Mouse (Mus musculus): ENCODE results near the gene Asb6. TPM values are rescaled to one million over a fixed set of nuclear protein-coding genes. Genes with fewer than 3 reads are reported as not detected.

Asb6 gene
- polyA plus RNA-seq (2015; fragmentation: Nextera tagmentation; extraction: Ambion mirVana): 39.0 and 42.7 TPM in 2 replicates

DNA sequence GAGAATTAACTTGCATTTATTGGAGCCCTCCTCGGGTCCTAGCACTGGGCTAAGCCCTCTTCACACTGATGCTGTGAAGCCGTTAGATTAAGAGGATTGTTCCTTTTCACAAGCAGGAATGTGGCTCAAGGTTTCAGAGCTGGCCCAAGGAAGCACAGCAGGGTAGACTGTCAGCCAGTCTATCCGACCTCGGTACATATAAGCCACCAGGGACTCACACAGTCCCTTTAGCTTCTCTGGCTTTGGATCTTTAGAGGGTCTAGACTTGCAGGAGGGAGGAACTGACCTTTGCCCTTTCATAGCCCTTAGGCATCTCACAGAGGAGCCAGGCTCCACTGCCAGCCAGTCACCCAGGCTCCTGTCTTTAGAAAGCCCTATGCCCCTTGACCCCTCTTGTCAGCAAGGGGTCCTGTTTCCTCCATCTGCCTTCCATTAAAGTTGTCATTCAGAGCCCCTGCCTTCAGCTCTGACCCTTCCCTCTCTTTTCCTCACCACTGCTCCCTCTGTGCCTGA, at the start of gene Asb6:
TSS of gene Asb6 (minus strand) at position 51 of the 513 bp plus-strand sequence.
- Histone ChIP-seq H3K4me3 (ENCODE audit: low read length) (no peak within 1 kb of the TSS), H3K27ac (ENCODE audit: low read length) (no peak within 1 kb of the TSS), H3K9me3 (ENCODE audit: low read length) (no peaks in the 10 kb centered on the region), H3K4me1 (ENCODE audit: insufficient read depth, low read length) (peaks cover 22% of the 10 kb centered on the region), H3K27me3 (ENCODE audit: insufficient read depth, low read length) (no peaks in the 10 kb centered on the region), H3K36me3 (ENCODE audit: insufficient read depth, low read length) (peaks cover 5% of the 10 kb centered on the region), H3K9ac (replicated peaks; ENCODE audit: low read length) (no peak within 1 kb of the TSS), H3K4me2 (replicated peaks; ENCODE audit: low read depth, low read length) (no peak within 1 kb of the TSS)
- no peak for ATAC-seq (ENCODE audit: low FRiP score, low TSS enrichment)
- 18% methylated on average over 4 of the region's 4 CpGs for WGBS

- H3K4me3 ChIP-seq (ENCODE audit: low read length): no peak overlapping the region
- 91% methylated on average over 15 of the region's 15 CpGs for WGBS
- no peak for ATAC-seq (ENCODE audit: low FRiP score, low TSS enrichment)
- peaks cover 21% of the 10 kb centered on the region for H3K4me1 ChIP-seq (ENCODE audit: insufficient read depth, low read length)
- H3K27ac ChIP-seq (ENCODE audit: low read length): no peak overlapping the region
- H3K4me2 ChIP-seq (replicated peaks; ENCODE audit: low read depth, low read length): no peak overlapping the region
- no peaks in the 10 kb centered on the region for H3K36me3 ChIP-seq (ENCODE audit: insufficient read depth, low read length)
- H3K9me3 ChIP-seq (ENCODE audit: low read length): no peaks in the 10 kb centered on the region; the same call in 1 of the 2 replicates
- no peaks in the 10 kb centered on the region for H3K27me3 ChIP-seq (ENCODE audit: insufficient read depth, low read length)
- H3K9ac ChIP-seq (replicated peaks; ENCODE audit: low read length): no peak overlapping the region
Measured at GRCm38 (mm10) chr2:30879481-30879880, 49.3 kb upstream of the Asb6 start.

GRCm38 (mm10) chr2:30875621-30876432, 45.7 kb upstream of the Asb6 start:
- Histone ChIP-seq H3K4me2 (replicated peaks; ENCODE audit: low read depth, low read length) (no peak overlapping the region), H3K4me3 (ENCODE audit: low read length) (no peak overlapping the region), H3K36me3 (ENCODE audit: insufficient read depth, low read length) (no peaks in the 10 kb centered on the region), H3K4me1 (ENCODE audit: insufficient read depth, low read length) (peaks cover 28% of the 10 kb centered on the region), H3K9ac (replicated peaks; ENCODE audit: low read length) (no peak overlapping the region; the same call in 1 of the 2 replicates), H3K9me3 (ENCODE audit: low read length) (no peaks in the 10 kb centered on the region; the same call in 1 of the 2 replicates), H3K27ac (ENCODE audit: low read length) (peak overlapping the region; percentile 52), H3K27me3 (ENCODE audit: insufficient read depth, low read length) (no peaks in the 10 kb centered on the region)
- 50% methylated on average over 11 of the region's 11 CpGs for WGBS
- no peak for ATAC-seq (ENCODE audit: low FRiP score, low TSS enrichment)

- no peak for ATAC-seq (ENCODE audit: low FRiP score, low TSS enrichment)
- Histone ChIP-seq H3K4me2 (replicated peaks; ENCODE audit: low read depth, low read length) (no peak overlapping the region), H3K9me3 (ENCODE audit: low read length) (no peaks in the 10 kb centered on the region; the same call in 1 of the 2 replicates), H3K9ac (replicated peaks; ENCODE audit: low read length) (peak overlapping the region; percentile 13), H3K4me1 (ENCODE audit: insufficient read depth, low read length) (peaks cover 28% of the 10 kb centered on the region), H3K27ac (ENCODE audit: low read length) (no peak overlapping the region), H3K27me3 (ENCODE audit: insufficient read depth, low read length) (no peaks in the 10 kb centered on the region), H3K4me3 (ENCODE audit: low read length) (no peak overlapping the region), H3K36me3 (ENCODE audit: insufficient read depth, low read length) (no peaks in the 10 kb centered on the region)
- WGBS: 63% methylated on average over 7 of the region's 7 CpGs
Measured at GRCm38 (mm10) chr2:30875096-30875495, 45.0 kb upstream of the Asb6 start.

DNA sequence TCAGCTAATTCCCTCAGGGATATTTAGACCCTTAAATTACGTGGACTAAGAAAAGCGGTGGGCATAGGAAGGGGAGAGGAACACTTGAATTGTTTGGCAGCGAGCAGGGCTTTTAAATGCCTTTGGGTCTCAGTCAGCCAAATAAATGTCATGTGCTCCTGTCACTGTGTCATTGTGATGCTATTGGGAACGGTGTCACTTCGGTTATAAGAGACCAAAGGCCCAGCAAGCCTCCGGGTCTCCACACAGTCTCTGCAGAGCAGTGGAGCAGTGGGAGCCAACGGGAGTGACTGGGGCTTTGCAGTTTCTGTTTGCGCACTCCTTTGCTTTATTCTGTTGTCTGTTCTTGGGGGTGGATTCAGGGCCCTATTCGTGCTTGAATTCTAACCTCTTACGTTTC, 44.3 kb upstream of the Asb6 start:
- Histone ChIP-seq H3K27me3 (ENCODE audit: insufficient read depth, low read length) (no peaks in the 10 kb centered on the region), H3K4me3 (ENCODE audit: low read length) (no peak overlapping the region), H3K27ac (ENCODE audit: low read length) (no peak overlapping the region), H3K4me2 (replicated peaks; ENCODE audit: low read depth, low read length) (no peak overlapping the region), H3K4me1 (ENCODE audit: insufficient read depth, low read length) (peaks cover 28% of the 10 kb centered on the region), H3K9me3 (ENCODE audit: low read length) (no peaks in the 10 kb centered on the region; the same call in 1 of the 2 replicates), H3K36me3 (ENCODE audit: insufficient read depth, low read length) (no peaks in the 10 kb centered on the region), H3K9ac (replicated peaks; ENCODE audit: low read length) (no peak overlapping the region; the same call in 1 of the 2 replicates)
- 50% methylated on average over 10 of the region's 10 CpGs for WGBS
- no peak for ATAC-seq (ENCODE audit: low FRiP score, low TSS enrichment)

DNA sequence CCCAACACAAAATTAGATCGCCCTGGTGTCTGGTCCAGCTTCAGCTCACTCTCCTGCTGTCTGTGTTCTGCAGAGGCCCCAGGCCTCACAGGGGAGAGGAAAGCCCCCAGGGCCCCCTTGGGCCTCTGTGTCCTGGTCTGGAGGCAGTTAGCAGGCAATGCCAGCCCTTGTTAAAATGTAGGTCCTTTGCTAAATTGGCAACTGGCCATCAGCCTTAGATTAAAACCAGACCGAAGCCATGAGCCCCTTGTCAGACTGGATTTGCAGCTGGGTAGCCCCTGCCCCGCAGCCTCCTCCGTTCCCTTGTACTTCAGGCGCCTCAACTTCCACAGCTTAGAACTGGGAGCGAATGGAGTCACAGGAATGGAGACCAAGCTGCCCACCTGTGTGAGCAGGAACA, 42.5 kb upstream of the Asb6 start:
- Histone ChIP-seq H3K4me1 (ENCODE audit: insufficient read depth, low read length) (peaks cover 28% of the 10 kb centered on the region), H3K9me3 (ENCODE audit: low read length) (no peaks in the 10 kb centered on the region), H3K36me3 (ENCODE audit: insufficient read depth, low read length) (no peaks in the 10 kb centered on the region), H3K27me3 (ENCODE audit: insufficient read depth, low read length) (no peaks in the 10 kb centered on the region), H3K27ac (ENCODE audit: low read length) (no peak overlapping the region), H3K9ac (replicated peaks; ENCODE audit: low read length) (no peak overlapping the region), H3K4me2 (replicated peaks; ENCODE audit: low read depth, low read length) (no peak overlapping the region), H3K4me3 (ENCODE audit: low read length) (no peak overlapping the region)
- no peak for ATAC-seq (ENCODE audit: low FRiP score, low TSS enrichment)
- WGBS: 78% methylated on average over 6 of the region's 6 CpGs

GRCm38 (mm10) chr2:30870863-30871262, 40.7 kb upstream of the Asb6 start:
- H3K9ac ChIP-seq (replicated peaks; ENCODE audit: low read length): no peak overlapping the region
- peaks cover 21% of the 10 kb centered on the region for H3K4me1 ChIP-seq (ENCODE audit: insufficient read depth, low read length)
- H3K27ac ChIP-seq (ENCODE audit: low read length): no peak overlapping the region
- no peaks in the 10 kb centered on the region for H3K36me3 ChIP-seq (ENCODE audit: insufficient read depth, low read length)
- H3K27me3 ChIP-seq (ENCODE audit: insufficient read depth, low read length): no peaks in the 10 kb centered on the region
- WGBS: 79% methylated on average over 8 of the region's 8 CpGs
- H3K4me3 ChIP-seq (ENCODE audit: low read length): no peak overlapping the region
- H3K9me3 ChIP-seq (ENCODE audit: low read length): no peaks in the 10 kb centered on the region
- ATAC-seq (ENCODE audit: low FRiP score, low TSS enrichment): no peak
- no peak overlapping the region for H3K4me2 ChIP-seq (replicated peaks; ENCODE audit: low read depth, low read length)

DNA sequence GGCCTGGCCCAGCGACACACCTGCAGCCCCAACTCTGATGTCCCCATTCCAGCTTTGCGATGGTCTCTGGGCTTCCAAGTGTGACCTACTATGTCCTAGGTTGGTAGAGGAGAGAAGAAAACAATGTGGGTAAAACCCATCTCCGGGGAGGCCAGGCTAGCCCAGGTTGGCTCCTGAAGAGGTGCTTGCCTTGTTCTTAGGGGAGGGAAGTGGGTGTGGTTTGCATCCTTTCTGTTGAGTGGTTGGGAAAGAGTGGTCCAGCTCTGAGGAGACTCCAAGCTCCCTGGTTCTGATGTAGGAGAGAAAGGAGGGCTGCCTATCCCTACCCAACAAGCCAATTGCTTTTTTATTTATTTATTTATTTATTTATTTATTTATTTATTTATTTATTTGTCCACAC, 35.3 kb upstream of the Asb6 start:
- Histone ChIP-seq H3K9ac (replicated peaks; ENCODE audit: low read length) (peak overlapping the region; percentile 58), H3K4me1 (ENCODE audit: insufficient read depth, low read length) (peaks cover 20% of the 10 kb centered on the region), H3K27me3 (ENCODE audit: insufficient read depth, low read length) (peaks cover 7% of the 10 kb centered on the region; the same call in 1 of the 2 replicates), H3K36me3 (ENCODE audit: insufficient read depth, low read length) (no peaks in the 10 kb centered on the region), H3K27ac (ENCODE audit: low read length) (no peak overlapping the region), H3K9me3 (ENCODE audit: low read length) (no peaks in the 10 kb centered on the region), H3K4me3 (ENCODE audit: low read length) (no peak overlapping the region), H3K4me2 (replicated peaks; ENCODE audit: low read depth, low read length) (peak overlapping the region; percentile 58)
- WGBS: 59% methylated on average over 3 of the region's 3 CpGs
- no peak for ATAC-seq (ENCODE audit: low FRiP score, low TSS enrichment)

DNA sequence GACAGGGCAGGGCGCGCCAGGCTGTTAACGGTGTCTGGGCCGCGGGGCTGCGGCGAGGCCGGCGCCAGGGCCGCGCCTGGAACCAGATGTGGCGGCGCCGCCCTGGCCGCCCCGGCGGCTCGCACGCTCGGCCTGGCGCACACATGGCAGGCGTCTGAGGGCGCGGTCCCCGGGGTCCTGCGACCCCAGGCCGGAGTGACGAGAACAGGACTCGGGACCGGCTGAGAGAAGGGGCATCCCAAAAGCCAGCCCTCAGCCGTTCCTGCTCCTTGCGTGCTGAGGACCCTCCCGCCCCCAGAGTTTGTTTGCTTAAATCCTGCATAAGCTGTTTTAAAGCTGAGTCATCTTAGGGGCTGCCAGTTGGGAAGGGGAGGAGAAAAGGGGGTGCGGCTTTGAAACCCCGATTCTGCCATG, 34.8 kb upstream of the Asb6 start:
- no peaks in the 10 kb centered on the region for H3K36me3 ChIP-seq (ENCODE audit: insufficient read depth, low read length)
- H3K27me3 ChIP-seq (ENCODE audit: insufficient read depth, low read length): peaks cover 7% of the 10 kb centered on the region; the same call in 1 of the 2 replicates
- peak overlapping the region; percentile 58 for H3K4me2 ChIP-seq (replicated peaks; ENCODE audit: low read depth, low read length)
- peak overlapping the region; percentile 38 for H3K4me3 ChIP-seq (ENCODE audit: low read length)
- H3K27ac ChIP-seq (ENCODE audit: low read length): 0 out of 2 replicates have a peak overlapping the region, but pooled peaks have one; percentile 6
- no peaks in the 10 kb centered on the region for H3K9me3 ChIP-seq (ENCODE audit: low read length)
- H3K9ac ChIP-seq (replicated peaks; ENCODE audit: low read length): peak overlapping the region; percentile 58
- ATAC-seq (ENCODE audit: low FRiP score, low TSS enrichment): peak; percentile 40; the same call in 1 of the 2 replicates
- WGBS: 2% methylated on average over 24 of the region's 35 CpGs
- peaks cover 20% of the 10 kb centered on the region for H3K4me1 ChIP-seq (ENCODE audit: insufficient read depth, low read length)

GRCm38 (mm10) chr2:30863574-30863973, 33.4 kb upstream of the Asb6 start:
- H3K4me1 ChIP-seq (ENCODE audit: insufficient read depth, low read length): peaks cover 20% of the 10 kb centered on the region
- no peak overlapping the region for H3K4me3 ChIP-seq (ENCODE audit: low read length)
- H3K9ac ChIP-seq (replicated peaks; ENCODE audit: low read length): no peak overlapping the region
- H3K4me2 ChIP-seq (replicated peaks; ENCODE audit: low read depth, low read length): no peak overlapping the region
- 26% methylated on average over 9 of the region's 9 CpGs for WGBS
- no peak for ATAC-seq (ENCODE audit: low FRiP score, low TSS enrichment)
- no peaks in the 10 kb centered on the region for H3K36me3 ChIP-seq (ENCODE audit: insufficient read depth, low read length)
- peaks cover 7% of the 10 kb centered on the region; the same call in 1 of the 2 replicates for H3K27me3 ChIP-seq (ENCODE audit: insufficient read depth, low read length)
- no peak overlapping the region for H3K27ac ChIP-seq (ENCODE audit: low read length)
- no peaks in the 10 kb centered on the region for H3K9me3 ChIP-seq (ENCODE audit: low read length)

Data from kidney, embryonic 16.5 days (tissue).